Mouse (Mus musculus) thymus, adult 2 months (tissue): ENCODE measurements around the gene Gpld1. TPM values are rescaled to one million over a fixed set of nuclear protein-coding genes. Genes with fewer than 3 reads are reported as not detected.

ENCODE experiments used
- DNase-seq: peaks from one replicate; pipeline ENCODE4 v3.0.0; 2021
- H3K27ac ChIP-seq: fragments of 200-500 bp; 2 replicates; pipeline ENCODE4 v1.5.1; 2012; ENCODE audit warnings: low read length, control low read depth; ENCODE audit not compliant: control insufficient read depth, insufficient read depth
- H3K27me3 ChIP-seq: fragments of 200-500 bp; 2 replicates; pipeline ENCODE4 v1.6.1; 2012; ENCODE audit warnings: mild to moderate bottlenecking, low read length, moderate library complexity, mixed read lengths; ENCODE audit not compliant: control insufficient read depth, insufficient read depth
- H3K36me3 ChIP-seq: fragments of 200-500 bp; 2 replicates; pipeline ENCODE4 v1.6.1; 2012; ENCODE audit warnings: mild to moderate bottlenecking, low read length, moderate library complexity; ENCODE audit not compliant: control insufficient read depth, insufficient read depth
- H3K4me1 ChIP-seq: fragments of 200-500 bp; replicated peaks from 2 replicates; pipeline ENCODE4 v1.6.1; 2012; ENCODE audit warnings: low read length; ENCODE audit not compliant: control insufficient read depth, insufficient read depth
- H3K4me3 ChIP-seq: fragments of 200-500 bp; 2 replicates; pipeline ENCODE4 v1.5.1; 2012; ENCODE audit warnings: mild to moderate bottlenecking, low read length, control low read depth, moderate library complexity; ENCODE audit not compliant: control insufficient read depth, insufficient read depth
- CTCF ChIP-seq: fragments of 200-500 bp; IDR thresholded peaks from 2 replicates; pipeline ENCODE4 v1.5.1; 2012; ENCODE audit warnings: mild to moderate bottlenecking, control low read depth, low read length, moderate library complexity, borderline replicate concordance; ENCODE audit not compliant: control insufficient read depth, poor library complexity, insufficient read depth; ENCODE audit errors: extremely low read depth
- POLR2A ChIP-seq: fragments of 200-500 bp; IDR thresholded peaks from 2 replicates; pipeline ENCODE4 v1.6.1; 2012; ENCODE audit warnings: mild to moderate bottlenecking, low read length, control low read depth, moderate library complexity; ENCODE audit not compliant: control insufficient read depth, poor library complexity, insufficient read depth; ENCODE audit errors: extremely low read depth
- WGBS: fragments of 180-500 bp; shearing (Covaris S2); methylation state at CpG from one replicate; pipeline ENCODE4 v1.1.7; 2018; 5-methylcytosine and 5-hydroxymethylcytosine counted together
- polyA plus RNA-seq: library from polyadenylated mRNA; depleted of rRNA; stranded (reverse); fragments of >200 nt; gene quantifications from 2 replicates; pipeline ENCODE4 v1.2.3, GENCODE M21; 2012

The Gpld1 gene
- polyA plus RNA-seq, 1 experiment = 1.0 TPM

DNA sequence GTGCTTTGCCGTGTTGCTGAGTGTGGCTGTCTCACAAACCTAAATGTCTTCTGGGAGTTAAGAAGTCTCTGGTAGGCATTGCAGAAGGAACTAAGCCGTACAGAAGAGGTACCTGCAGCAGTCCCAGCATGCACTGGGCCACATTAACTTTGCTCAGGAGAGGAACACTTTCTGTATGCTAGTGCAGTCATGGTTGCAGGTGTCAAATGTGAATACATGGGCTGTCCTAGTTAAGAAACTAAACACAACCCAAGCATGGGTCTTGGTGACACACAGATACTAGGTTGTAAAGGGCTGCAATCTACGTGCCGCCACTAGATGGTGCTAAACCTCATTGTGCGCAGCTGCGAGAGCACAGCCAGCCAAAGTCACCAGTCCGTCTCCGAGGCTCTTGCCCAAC, 64.2 kb downstream of the Gpld1 start:
- no peaks in the 10 kb centered on the region for H3K4me1 ChIP-seq
- no peak overlapping the region for H3K4me3 ChIP-seq
- H3K27ac ChIP-seq = no peak overlapping the region
- peak; percentile 52 for DNase-seq
- TF ChIP-seq CTCF (no peak), POLR2A (no peak)
- no peaks in the 10 kb centered on the region for H3K27me3 ChIP-seq
- WGBS = 42% methylated on average over 8 of the region's 8 CpGs
- peaks cover 19% of the 10 kb centered on the region for H3K36me3 ChIP-seq

DNA sequence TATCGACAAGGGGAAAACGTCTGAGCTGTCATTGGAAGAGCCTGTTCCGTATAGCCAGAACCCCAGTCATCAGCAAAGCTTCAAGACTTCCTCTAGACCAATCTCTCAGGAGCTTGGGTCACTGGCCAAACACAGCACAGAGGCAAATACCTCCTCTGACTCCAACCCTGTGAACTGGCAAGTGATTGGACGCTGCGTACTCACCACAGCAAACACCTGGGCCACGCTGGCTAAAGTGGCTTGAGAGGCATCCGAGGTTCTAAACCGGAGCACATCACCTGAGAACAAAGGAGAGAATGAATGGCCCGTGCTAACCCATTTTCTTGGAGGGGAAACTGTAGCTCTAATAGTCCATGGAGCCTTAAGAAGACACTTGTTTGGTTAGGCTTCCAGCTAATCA, 75.4 kb downstream of the Gpld1 start:
- Histone ChIP-seq H3K36me3 (no peaks in the 10 kb centered on the region), H3K4me3 (no peak overlapping the region), H3K27ac (no peak overlapping the region), H3K4me1 (peaks cover 6% of the 10 kb centered on the region), H3K27me3 (no peaks in the 10 kb centered on the region)
- WGBS = 98% methylated on average over 9 of the region's 9 CpGs
- no peak for DNase-seq
- TF ChIP-seq POLR2A (no peak), CTCF (no peak)

DNA sequence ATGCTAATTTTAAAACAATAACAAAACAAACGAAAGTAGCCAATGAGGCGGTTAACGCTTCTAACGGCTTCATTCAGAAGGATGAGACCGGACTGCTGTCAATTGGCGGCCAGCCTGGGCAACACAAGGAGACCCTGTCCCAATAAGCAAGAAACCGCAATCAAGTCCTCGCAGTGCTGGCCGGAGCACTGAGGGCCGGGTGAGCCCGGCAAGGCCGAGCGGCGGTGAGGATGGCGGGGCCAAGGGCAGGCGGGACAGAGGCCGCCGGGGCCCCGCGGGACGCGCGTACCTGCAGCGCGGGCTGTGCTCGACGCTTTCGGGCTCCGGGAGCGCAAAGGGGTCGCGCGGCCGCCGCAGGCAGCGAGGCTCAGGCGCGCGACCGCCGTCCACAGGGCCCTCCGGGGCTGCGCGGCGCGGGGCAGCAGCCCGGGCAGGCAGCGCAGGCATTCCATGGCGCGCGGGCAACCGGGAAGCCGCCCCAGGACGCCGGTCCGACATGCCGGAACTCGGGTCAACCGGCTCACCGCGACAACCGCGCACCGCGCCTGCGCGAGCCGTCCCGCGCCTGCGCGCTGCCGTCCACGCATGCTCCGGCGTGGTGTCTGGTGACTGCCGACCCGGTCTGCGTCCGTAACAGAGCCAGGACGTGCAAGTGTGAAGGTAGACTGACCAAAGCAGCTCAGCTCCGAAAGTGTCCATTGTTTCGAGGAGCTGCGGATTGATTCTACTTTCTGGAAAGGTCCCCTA, 77.0 kb downstream of the Gpld1 start, which contains the start of gene Mrs2:
Gene Mrs2, minus strand, starts transcription at position 587 of the 747 bp plus-strand sequence.
- under 1% methylated on average over 84 of the region's 84 CpGs for WGBS
- no peak within 1 kb of the TSS for H3K27ac ChIP-seq
- peaks cover 6% of the 10 kb centered on the region for H3K4me1 ChIP-seq
- peak within 1 kb of the TSS; percentile 85 for H3K4me3 ChIP-seq
- DNase-seq = peak; percentile 85
- TF ChIP-seq CTCF (0 out of 2 replicates have a peak, but pooled peaks have one; percentile 40), POLR2A (peak; percentile 81)
- H3K36me3 ChIP-seq = no peaks in the 10 kb centered on the region
- no peaks in the 10 kb centered on the region for H3K27me3 ChIP-seq

DNA sequence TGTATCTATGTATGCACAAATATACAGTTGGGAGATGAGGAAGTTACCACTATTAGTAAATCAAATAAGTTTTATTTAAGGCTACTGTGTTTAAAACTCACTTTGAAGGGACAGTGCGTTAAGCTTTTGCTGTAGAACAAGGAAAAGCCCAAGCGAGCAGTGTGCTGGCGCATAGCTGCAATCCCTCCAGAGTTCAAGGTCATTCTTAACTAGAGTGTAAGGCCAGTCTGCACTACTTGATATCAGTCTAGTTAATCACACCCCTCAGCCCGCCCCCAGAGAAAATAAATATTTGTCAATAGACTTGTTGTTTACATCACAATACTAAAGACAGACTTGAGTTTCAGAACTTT, 77.6 kb downstream of the Gpld1 start:
- Histone ChIP-seq H3K4me3 (peak overlapping the region; percentile 85), H3K27me3 (no peaks in the 10 kb centered on the region), H3K36me3 (no peaks in the 10 kb centered on the region), H3K4me1 (peaks cover 6% of the 10 kb centered on the region), H3K27ac (no peak overlapping the region)
- TF ChIP-seq POLR2A (no peak), CTCF (no peak)
- DNase-seq = no peak
- 43% methylated on average over 4 of the region's 4 CpGs for WGBS

DNA sequence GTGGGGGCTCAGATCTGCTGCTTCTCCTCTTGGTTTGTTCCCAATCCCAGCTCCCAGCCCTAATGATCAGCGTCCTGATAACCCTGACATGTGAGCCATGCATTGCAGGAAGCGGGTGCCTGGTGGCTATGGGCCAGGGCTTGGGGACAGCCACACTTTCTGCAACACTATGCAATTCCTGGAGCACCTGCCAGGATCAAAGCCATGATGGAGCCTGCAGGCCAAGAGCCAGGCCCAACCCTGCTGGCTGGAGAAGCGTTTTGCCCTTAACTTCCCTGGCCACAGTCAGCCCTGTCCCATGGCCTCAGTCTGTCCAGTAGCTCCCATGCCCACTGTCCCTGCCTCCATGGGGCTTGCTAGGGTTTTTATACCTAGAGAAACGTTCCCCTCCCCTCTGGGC, 79.4 kb downstream of the Gpld1 start:
- peaks cover 5% of the 10 kb centered on the region; the same call in 1 of the 2 replicates for H3K4me1 ChIP-seq
- WGBS = 90% methylated on average over 4 of the region's 4 CpGs
- H3K4me3 ChIP-seq = no peak overlapping the region
- TF ChIP-seq CTCF (no peak), POLR2A (no peak)
- no peaks in the 10 kb centered on the region for H3K36me3 ChIP-seq
- DNase-seq = no peak
- no peak overlapping the region for H3K27ac ChIP-seq
- no peaks in the 10 kb centered on the region for H3K27me3 ChIP-seq

DNA sequence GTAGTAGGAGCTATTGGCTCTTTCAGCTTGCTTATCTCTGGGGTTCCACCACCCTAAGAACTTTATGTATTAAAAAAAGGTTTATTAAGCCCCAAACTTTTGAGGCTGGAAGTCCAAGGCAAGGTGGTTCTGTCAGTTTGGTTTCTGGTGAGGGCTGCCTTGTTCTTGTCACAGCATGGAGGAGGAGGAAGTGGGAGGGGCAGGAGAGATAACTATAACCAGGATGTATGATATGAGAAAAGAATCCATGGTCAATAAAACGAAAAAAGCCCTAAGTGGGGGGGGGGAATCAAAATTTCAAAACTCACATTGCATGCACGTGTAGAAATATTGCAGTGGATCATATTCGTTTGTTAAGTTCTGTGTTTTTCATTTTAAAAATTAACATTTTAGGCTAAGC, 80.2 kb downstream of the Gpld1 start:
- DNase-seq = no peak
- WGBS = 85% methylated on average over 3 of the region's 3 CpGs

DNA sequence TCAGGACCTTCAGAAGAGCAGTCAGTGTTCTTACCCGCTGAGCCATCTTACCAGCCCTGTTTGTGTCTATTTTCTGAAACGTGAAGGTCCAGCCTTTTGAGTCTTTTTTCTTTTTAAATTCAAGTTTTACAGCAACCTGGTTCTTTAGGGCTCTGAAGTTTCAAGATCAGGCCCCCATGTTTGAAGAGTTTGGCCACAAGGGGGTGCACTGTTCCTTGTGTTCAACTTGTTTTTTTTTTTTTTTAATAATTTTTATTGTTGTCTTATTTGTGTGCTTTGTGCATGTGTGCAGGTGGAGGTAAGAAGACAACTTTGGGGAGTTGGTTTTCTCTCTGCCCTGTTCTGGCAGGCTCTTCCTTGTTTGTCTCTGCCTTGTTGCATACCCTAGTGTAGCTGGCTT, 81.7 kb downstream of the Gpld1 start:
- H3K27ac ChIP-seq = no peak overlapping the region
- no peak overlapping the region for H3K4me3 ChIP-seq
- no peaks in the 10 kb centered on the region for H3K36me3 ChIP-seq
- 36% methylated on average over 2 of the region's 2 CpGs for WGBS
- no peaks in the 10 kb centered on the region for H3K27me3 ChIP-seq
- no peak for TF ChIP-seq CTCF
- TF ChIP-seq POLR2A = no peak
- DNase-seq = peak; percentile 17
- no peaks in the 10 kb centered on the region for H3K4me1 ChIP-seq

More for the DNA sequence above, 80.2 kb downstream of the Gpld1 start:
- Histone ChIP-seq H3K27me3 (no peaks in the 10 kb centered on the region), H3K4me1 (peaks cover 5% of the 10 kb centered on the region; the same call in 1 of the 2 replicates), H3K27ac (no peak overlapping the region), H3K36me3 (no peaks in the 10 kb centered on the region), H3K4me3 (no peak overlapping the region)
- TF ChIP-seq POLR2A = no peak
- no peak for TF ChIP-seq CTCF
